Mouse (Mus musculus) liver, adult 2 months (tissue): ENCODE results near the gene Gm45234. TPM values are rescaled to one million over a fixed set of nuclear protein-coding genes. Genes with fewer than 3 reads are reported as not detected.

Experiments
- DNase-seq: peaks from one replicate; pipeline ENCODE4 v3.0.0-alpha.2; 2011; ENCODE audit warnings: low read depth, low spot score; ENCODE audit errors: extremely low read depth
- H3K27ac ChIP-seq: fragments of 200-500 bp; replicated peaks from 2 replicates; pipeline ENCODE4 v1.5.1; 2012; ENCODE audit warnings: low read depth, mild to moderate bottlenecking, control low read depth, inconsistent platforms, low read length; ENCODE audit not compliant: insufficient read depth
- H3K27me3 ChIP-seq: fragments of 200-500 bp; 2 replicates; pipeline ENCODE4 v1.6.1; 2012; ENCODE audit warnings: mild to moderate bottlenecking, moderate library complexity, low read length, inconsistent platforms; ENCODE audit not compliant: control insufficient read depth, insufficient read depth
- H3K36me3 ChIP-seq: fragments of 200-500 bp; 2 replicates; pipeline ENCODE4 v1.6.1; 2012; ENCODE audit warnings: low read length, inconsistent platforms; ENCODE audit not compliant: control insufficient read depth, insufficient read depth
- H3K4me1 ChIP-seq: fragments of 200-500 bp; 2 replicates; pipeline ENCODE4 v1.6.1; 2011; ENCODE audit warnings: low read length; ENCODE audit not compliant: control insufficient read depth, insufficient read depth
- H3K4me3 ChIP-seq: fragments of 200-500 bp; 2 replicates; pipeline ENCODE4 v1.5.1; 2011; ENCODE audit warnings: low read depth, mild to moderate bottlenecking, control low read depth, low read length, moderate library complexity; ENCODE audit not compliant: insufficient read depth
- H3K79me2 ChIP-seq: fragments of 200-500 bp; 2 replicates; pipeline ENCODE4 v1.6.1; 2012; ENCODE audit warnings: inconsistent platforms, mild to moderate bottlenecking, low read length, moderate library complexity; ENCODE audit not compliant: control insufficient read depth, insufficient read depth
- H3K9ac ChIP-seq: fragments of 200-500 bp; 2 replicates; pipeline ENCODE4 v1.6.1; 2012; ENCODE audit warnings: low read depth, mild to moderate bottlenecking, control low read depth, inconsistent platforms, low read length
- CTCF ChIP-seq: fragments of 200-500 bp; IDR thresholded peaks from 2 replicates; pipeline ENCODE4 v1.5.1; 2011; ENCODE audit warnings: low read depth, low read length, control low read depth
- POLR2A ChIP-seq: fragments of 200-500 bp; IDR thresholded peaks from 2 replicates; pipeline ENCODE4 v1.6.1; 2011; ENCODE audit warnings: low read length, control low read depth; ENCODE audit not compliant: insufficient read depth; ENCODE audit errors: extremely low read depth
- WGBS: fragments of 180-500 bp; shearing (Covaris S2); methylation state at CpG from one replicate; pipeline ENCODE4 v1.1.7; 2018; 5-methylcytosine and 5-hydroxymethylcytosine counted together
- polyA plus RNA-seq: library from polyadenylated mRNA; depleted of rRNA; stranded (reverse); fragments of >200 nt; gene quantifications from 2 replicates; pipeline ENCODE4 v1.2.3, GENCODE M21; 2012
- total RNA-seq: library from RNA; depleted of rRNA; stranded (reverse); fragments of >200 nt; gene quantifications from 2 replicates; pipeline ENCODE4 v1.2.3, GENCODE M21; 2014

Gm45234 gene
- total and polyA plus RNA-seq, 2 experiments = not detected

GRCm38 (mm10) chr6:124699962-124700610 is 55.7 kb downstream of the Gm45234 start:
- H3K27me3 ChIP-seq = no peaks in the 10 kb centered on the region
- H3K9ac ChIP-seq = peak overlapping the region; percentile 48
- H3K36me3 ChIP-seq = peaks cover 35% of the 10 kb centered on the region
- peak overlapping the region; percentile 83 for H3K27ac ChIP-seq
- no peak for TF ChIP-seq CTCF
- peaks cover 2% of the 10 kb centered on the region; the same call in 1 of the 2 replicates for H3K79me2 ChIP-seq
- WGBS = 45% methylated on average over 11 of the region's 11 CpGs
- DNase-seq = peak; percentile 96
- H3K4me1 ChIP-seq = peaks cover 36% of the 10 kb centered on the region
- no peak overlapping the region for H3K4me3 ChIP-seq

- Histone ChIP-seq H3K36me3 (peaks cover 29% of the 10 kb centered on the region), H3K79me2 (peaks cover 2% of the 10 kb centered on the region; the same call in 1 of the 2 replicates), H3K4me1 (peaks cover 40% of the 10 kb centered on the region), H3K27ac (peak overlapping the region; percentile 83), H3K27me3 (no peaks in the 10 kb centered on the region), H3K4me3 (no peak overlapping the region), H3K9ac (peak overlapping the region; percentile 35)
- 69% methylated on average over 4 of the region's 4 CpGs for WGBS
- no peak for DNase-seq
- TF ChIP-seq POLR2A (no peak), CTCF (no peak)
Measured at GRCm38 (mm10) chr6:124699366-124699765, 56.5 kb downstream of the Gm45234 start.

- H3K9ac ChIP-seq = peak overlapping the region; percentile 35
- peak overlapping the region; percentile 83 for H3K27ac ChIP-seq
- H3K27me3 ChIP-seq = no peaks in the 10 kb centered on the region
- H3K4me1 ChIP-seq = peaks cover 44% of the 10 kb centered on the region
- no peak for TF ChIP-seq CTCF
- TF ChIP-seq POLR2A = no peak
- 22% methylated on average over 6 of the region's 6 CpGs for WGBS
- H3K36me3 ChIP-seq = peaks cover 23% of the 10 kb centered on the region; the same call in 1 of the 2 replicates
- H3K4me3 ChIP-seq = no peak overlapping the region
- peak; percentile 93 for DNase-seq
- H3K79me2 ChIP-seq = peaks cover 2% of the 10 kb centered on the region; the same call in 1 of the 2 replicates
Measured at GRCm38 (mm10) chr6:124698751-124699150, 57.1 kb downstream of the Gm45234 start.

- Histone ChIP-seq H3K36me3 (peaks cover 14% of the 10 kb centered on the region; the same call in 1 of the 2 replicates), H3K27ac (peak overlapping the region; percentile 19; the same call in 1 of the 2 replicates), H3K27me3 (no peaks in the 10 kb centered on the region), H3K4me1 (peaks cover 57% of the 10 kb centered on the region), H3K79me2 (peaks cover 2% of the 10 kb centered on the region; the same call in 1 of the 2 replicates), H3K9ac (no peak overlapping the region), H3K4me3 (no peak overlapping the region)
- TF ChIP-seq CTCF (no peak), POLR2A (no peak)
- peak; percentile 49 for DNase-seq
- WGBS = 70% methylated on average over 7 of the region's 7 CpGs
Measured at GRCm38 (mm10) chr6:124696441-124697150, 59.2 kb downstream of the Gm45234 start.

GRCm38 (mm10) chr6:124694166-124694955 is 61.5 kb downstream of the Gm45234 start:
- Histone ChIP-seq H3K27ac (peak overlapping the region; percentile 83), H3K4me3 (no peak overlapping the region), H3K36me3 (peaks cover 9% of the 10 kb centered on the region; the same call in 1 of the 2 replicates), H3K4me1 (peaks cover 49% of the 10 kb centered on the region), H3K27me3 (no peaks in the 10 kb centered on the region), H3K9ac (peak overlapping the region; percentile 59), H3K79me2 (peaks cover 6% of the 10 kb centered on the region; the same call in 1 of the 2 replicates)
- 26% methylated on average over 15 of the region's 15 CpGs for WGBS
- no peak for TF ChIP-seq CTCF
- no peak for TF ChIP-seq POLR2A
- peak; percentile 97 for DNase-seq
